Mouse (Mus musculus) left cerebral cortex, postnatal 10 days (tissue): ENCODE results near the gene Fbxo34. TPM values are rescaled to one million over a fixed set of nuclear protein-coding genes. Genes with fewer than 3 reads are reported as not detected.
A peak's percentile ranks its signal among the peaks of the same experiment; 100 is the strongest.
"Not testable (repeated sequence)": the region's sequence is repeated elsewhere in the genome, so short reads cannot be mapped to it uniquely, and the experiment has no call there.

Source experiments
- DNase-seq, 2 experiments: peaks; one replicate each; pipeline ENCODE4 v3.0.0; 2021 to 2022; ENCODE audit warnings: low spot score in 2 of 2, mixed read lengths in 1 of 2; ENCODE audit errors: extremely low spot score in 1 of 2
- intact Hi-C: fragments of 180-260 bp; cut with DNase I; formaldehyde crosslinking; loops from one replicate; pipeline ENCODE4 v1.15.1; 2025
- total RNA-seq, 2 experiments: library from RNA; stranded (reverse); gene quantifications; 2 replicates each; pipeline ENCODE4 v1.2.3; 2021

Fbxo34 gene
- total RNA-seq, 2 experiments from 2014 or later, result 59.1 to 61.7 TPM

DNA sequence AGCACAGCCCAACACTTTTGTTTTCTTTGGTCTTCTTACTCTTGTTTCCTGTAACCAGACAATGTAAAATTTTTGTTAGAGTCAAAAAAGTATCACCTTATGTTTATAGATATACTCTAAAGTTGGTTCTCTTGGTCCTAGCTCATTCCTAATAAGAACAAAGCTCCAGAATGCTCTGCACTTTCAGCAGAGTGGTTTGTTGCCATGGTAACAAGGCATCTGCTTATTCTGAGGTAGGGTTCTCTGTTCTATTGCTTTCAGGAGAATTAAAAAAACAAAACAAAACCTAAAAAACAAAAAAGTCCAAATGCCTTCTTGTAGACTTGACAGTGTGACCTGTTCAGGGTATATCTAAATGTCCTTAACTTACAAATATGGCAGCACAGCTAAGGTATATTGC is 57.8 kb downstream of the Fbxo34 start:
- intact Hi-C loops, result no loop called here
- no peak for DNase-seq

DNA sequence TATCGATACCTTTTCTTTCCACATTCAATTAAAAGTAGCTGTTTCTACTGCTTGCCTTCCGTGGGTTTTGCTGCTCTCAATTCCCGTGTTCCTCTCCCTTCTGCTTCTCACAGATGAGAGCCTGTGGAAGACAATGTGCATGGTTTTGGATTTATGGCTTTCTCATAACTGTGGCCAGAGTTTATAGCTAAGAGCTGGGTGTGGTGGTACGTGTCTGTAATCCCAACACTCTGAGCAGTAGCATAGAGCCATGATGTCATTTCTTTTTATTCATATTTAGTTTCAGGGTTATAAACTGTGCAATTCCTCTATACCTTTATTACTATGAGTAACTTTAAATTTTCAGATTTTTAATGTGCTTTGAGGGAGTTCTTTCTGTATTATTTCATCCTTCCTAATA is 60.0 kb downstream of the Fbxo34 start:
- intact Hi-C loops, result no loop called here
- no peak for DNase-seq

DNA sequence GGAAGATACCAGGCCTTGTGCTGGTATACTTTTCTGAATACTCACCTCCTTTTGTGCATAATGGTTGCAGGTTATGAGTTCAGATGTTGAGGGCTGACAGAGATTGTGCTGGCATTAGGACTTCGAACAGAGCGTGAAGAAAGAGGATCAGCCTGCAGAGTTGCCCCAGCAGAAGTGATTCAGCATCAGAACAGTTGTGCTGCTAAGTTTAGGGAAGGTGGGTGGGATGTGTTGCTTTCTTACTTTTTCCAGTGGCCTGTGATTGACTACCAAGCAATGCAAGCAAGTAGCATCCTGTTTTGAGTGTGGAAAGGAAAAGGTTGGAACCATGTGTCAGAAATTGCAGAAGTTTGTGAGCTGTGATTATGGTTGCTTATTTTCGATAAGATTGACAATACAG is 63.4 kb downstream of the Fbxo34 start:
- no peak for DNase-seq

DNA sequence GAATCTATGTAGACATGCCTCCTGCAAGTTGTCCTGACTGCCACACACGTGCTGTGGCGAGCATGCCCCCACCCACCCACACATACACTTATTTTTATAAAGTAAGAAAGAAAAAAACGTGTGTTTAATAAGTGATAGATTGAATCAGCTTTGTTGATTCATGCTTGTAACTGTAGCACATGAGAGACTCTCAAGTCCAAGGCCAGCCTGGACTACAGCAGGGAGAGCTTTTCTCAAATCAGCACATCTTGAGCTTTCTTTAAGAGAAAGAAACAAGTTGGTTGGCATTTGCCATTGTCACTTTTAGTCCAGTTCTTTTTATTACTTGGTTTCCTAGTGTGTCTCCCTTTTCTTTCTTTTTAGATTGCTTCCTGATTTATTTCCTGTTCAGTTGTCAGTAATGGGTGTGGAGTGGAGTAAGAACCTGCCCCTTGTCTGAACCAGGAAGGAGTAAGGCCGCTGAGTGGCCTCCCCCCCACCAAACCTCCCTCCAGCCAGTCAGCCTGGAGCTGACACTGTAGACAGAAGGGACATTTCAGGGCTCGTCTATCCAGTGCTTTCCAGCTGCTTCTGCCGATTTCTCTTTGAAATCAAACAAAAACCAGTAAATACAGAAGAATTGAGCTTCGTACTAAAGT is 64.7 kb downstream of the Fbxo34 start:
- DNase-seq, result peak in 1 of 2 experiments; percentile 35
- intact Hi-C loops, result no loop called here

More for the DNA sequence above, 63.4 kb downstream of the Fbxo34 start:
- intact Hi-C loops, result no loop called here

DNA sequence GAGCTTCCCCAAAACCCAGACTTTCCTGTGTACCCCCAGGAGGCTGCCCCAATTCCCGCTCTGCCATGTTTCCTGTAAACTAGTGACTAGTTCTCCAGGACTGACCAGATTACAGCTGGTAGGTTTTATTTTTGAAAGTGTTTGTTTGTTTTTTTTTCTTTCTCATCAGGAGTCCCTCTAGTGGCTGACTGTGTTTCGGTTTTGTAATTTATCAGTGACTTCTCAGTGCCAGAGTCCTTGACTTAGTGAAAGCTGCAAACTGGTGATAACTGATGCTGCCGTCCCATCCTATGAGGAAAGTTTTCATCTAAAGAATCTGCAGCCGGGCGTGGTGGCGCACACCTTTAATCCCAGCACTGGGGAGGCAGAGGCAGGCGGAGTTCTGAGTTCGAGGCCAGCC is 65.4 kb downstream of the Fbxo34 start:
- intact Hi-C loops, result no loop called here
- DNase-seq, result no peak

DNA sequence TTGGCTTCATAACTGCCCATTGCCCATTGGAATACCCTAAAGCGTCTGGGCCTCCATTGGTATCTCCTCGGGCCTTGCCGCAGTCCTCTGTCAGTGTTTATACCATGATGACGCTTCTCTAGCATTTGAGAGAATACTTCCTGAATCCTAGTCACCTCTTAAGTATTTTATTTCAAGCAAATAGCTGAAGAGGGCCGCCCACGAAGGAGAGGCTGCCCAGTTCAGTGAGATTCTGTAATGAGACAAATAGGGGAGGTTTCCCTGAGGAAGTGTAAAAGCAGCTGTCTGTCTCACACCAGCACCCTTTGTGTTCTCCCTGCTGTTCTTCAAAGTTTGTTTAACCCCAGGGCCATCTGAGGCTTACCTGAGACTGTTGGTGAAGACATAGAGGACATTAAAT is 66.5 kb downstream of the Fbxo34 start:
- intact Hi-C loops, result no loop called here
- no peak for DNase-seq

DNA sequence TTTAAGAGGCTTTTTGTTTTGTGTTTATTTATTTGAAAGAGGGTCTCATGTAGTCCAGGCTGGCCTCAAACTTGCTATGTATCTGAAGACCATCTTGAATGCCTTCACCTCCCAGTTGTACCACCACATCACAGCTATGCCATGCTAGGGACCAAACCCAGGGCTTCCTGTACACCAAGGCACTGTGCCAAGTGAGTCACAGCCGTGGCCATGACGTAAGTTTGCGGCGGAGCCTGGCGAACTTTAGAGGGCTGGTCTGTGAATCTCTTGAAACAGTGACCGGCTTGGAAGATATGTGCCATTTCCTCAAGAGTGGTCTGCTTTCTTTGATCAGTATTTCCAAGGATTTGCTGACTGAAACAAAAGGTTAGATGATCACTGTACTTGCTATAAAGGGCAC is 68.4 kb downstream of the Fbxo34 start:
- no peak for DNase-seq
- intact Hi-C loops, result no loop called here

DNA sequence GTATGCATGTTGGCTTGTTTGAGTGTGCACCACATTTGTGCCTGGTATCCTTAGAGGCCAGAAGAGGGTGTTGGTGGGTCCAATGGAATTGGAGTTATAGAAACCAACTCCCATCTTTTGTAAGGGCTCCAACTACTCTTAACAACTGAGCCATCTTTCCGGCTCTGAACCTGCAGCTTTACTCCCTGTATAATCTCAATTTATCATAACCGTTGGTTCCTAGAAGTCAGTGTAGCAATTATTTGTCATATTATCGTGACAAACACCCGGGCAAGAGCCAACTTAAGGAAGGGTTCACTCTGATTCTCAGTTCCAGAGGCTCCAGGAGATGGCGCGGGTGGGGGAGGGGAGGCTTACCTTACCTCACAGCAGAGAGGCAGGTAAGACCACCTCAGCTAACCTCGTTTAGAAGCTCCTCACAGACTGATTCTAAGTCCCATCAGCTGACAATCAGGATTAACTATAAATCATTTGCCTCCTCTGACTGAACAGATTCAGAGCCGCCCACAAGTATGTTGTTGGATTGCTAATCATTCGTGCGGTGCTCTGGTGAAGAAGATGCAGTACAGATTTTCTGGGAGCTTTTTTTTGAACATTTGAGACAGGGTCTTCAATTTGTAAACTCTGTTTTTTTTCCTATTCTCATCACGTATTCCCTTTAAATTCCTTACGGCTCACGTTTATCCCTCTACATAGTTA is 70.7 kb downstream of the Fbxo34 start:
- no peak for DNase-seq
- intact Hi-C loops, result no loop called here

DNA sequence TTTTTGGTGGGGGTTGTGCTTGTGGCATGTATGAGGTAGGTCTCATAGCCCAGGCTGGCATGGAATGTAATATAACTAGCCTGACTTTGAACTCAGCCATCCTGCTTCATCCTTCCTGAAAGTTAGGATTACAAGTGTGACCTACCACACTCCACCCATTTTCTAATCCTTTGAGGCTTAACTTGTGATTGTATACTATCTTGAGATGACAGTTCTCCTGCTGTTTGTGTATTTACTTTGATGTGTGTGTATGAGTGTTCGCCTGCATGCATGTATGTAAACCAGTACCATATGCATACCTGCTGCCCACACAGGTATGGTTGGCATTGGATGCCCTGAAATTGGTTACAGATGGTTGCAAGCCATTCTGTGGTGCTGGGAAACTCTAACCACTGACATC is 71.4 kb downstream of the Fbxo34 start:
- no peak for DNase-seq
- intact Hi-C loops, result no loop called here

DNA sequence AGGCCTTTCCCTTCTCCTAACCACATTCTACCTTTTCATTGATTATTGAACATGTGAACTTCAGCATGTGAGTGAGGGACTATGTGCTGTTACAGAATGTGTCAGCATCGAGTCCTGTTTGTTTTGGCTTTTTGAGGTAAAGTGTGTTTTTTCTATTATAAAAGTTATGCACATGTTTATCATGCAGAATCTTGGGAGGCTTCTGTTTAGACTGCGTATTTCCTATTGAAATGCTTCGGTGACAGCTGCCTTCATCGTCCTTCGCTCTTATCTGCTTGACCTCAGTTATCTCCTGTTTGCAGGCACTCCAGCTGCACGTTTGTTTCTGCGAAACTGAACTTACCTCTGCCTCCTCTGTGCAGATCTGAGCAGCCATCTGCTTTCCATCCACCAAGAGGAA is 72.1 kb downstream of the Fbxo34 start:
- DNase-seq, result no peak
- intact Hi-C loops, result no loop called here

DNA sequence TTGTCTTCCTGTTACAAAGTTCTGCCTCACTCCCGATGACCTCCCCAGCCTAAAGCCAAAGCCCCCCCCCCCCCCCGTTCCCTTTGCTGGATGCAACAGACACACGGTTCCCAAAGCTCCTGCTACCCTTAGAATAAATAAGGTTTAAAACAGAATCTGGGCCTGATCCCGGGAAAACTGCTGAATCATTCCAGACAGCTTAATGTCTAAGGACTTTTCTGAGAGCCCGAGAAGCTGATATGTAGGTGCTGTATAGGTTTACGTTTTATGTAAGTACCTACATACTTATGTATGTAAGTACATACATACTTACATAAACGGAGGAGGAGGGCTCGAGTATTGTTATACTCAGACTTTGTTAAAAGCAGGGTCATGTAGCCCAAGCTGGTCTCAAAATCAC is 75.2 kb downstream of the Fbxo34 start:
- no peak for DNase-seq
- intact Hi-C loops, result loop anchor here (5.0 kb wide), 1 partner anchor 53 kb away; no protein-coding TSS in a partner anchor

DNA sequence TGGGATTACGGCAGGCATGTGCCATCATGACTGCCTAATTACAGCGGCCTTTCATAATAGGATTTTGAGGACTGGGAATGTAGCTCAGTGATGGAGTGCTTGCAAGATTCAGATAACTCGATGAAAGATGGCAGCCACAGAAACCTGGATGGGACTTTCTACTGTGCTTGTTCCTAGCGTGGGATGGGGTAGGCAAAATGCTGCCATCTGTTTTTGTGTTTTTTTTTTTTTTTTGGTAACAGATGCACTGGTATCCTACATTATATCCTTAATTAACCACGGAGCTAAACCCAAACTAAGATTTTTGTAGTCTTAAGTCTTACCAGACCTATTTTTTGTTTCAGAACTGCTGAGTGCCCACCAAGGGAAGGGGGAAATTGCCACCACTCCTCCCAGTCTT is 75.6 kb downstream of the Fbxo34 start:
- no peak for DNase-seq
- intact Hi-C loops, result loop anchor here (5.0 kb wide), 1 partner anchor 54 kb away; no protein-coding TSS in a partner anchor

DNA sequence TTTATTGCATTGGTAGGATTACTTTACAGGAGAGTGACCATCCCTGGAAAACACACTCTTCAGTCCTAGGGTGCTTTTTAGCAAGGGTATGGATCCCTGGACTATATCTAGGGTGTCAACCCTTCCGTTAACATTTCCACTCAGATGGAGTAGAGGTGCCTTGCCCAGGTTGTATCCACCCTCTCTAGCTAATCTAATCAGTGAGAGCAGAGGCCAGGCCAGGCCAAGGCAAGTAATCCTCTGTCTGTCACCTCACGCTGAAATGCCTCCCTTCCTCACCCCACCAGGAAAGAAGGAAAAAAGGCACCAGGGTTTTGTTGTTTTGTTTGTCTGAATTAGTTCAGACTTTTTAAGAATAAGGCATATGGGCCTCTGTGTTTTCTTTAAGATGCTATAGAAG is 77.6 kb downstream of the Fbxo34 start:
- intact Hi-C loops, result loop anchor here (5.0 kb wide), 1 partner anchor 56 kb away; no protein-coding TSS in a partner anchor
- no peak for DNase-seq

DNA sequence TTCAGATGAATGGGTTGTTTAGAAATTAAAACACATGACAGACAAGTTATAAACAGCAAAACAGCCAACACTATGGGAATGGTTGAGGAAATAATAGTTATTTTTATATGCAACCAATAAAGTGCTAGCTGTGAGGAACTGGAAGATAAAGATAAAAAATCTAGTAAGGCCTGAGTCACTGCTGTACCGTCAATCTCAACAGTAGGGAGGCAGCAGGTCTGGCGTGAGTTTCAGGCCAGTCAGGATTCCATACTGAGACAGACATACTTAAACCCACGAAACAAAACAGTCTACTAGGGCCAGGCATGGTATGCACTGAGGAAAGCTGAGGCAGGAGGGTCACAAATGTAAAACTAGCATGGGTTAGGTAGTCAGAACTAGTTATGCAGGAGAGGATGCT is 78.1 kb downstream of the Fbxo34 start:
- no peak for DNase-seq
- intact Hi-C loops, result loop anchor here (5.0 kb wide), 1 partner anchor 56 kb away; no protein-coding TSS in a partner anchor

DNA sequence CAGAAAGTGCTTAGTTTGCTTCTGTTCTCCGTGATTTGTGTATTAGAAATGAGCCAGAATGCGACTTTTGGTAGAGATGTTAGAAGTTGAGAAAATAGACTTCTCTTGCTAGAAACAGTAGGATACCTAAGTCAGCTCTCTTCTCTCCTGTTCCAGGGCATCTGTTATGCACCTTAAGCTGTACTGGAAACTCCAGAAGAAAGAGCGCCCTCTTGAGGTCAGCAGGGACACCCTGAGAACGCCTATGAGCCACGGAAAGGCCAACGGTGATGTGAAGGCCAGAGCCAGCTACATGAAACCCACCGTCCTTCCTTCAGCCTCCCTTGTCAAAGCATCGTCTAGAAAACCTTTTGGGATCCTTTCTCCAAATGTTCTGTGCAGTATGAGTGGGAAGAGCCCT is 78.8 kb downstream of the Fbxo34 start:
- peak; percentile 55 to 65 for DNase-seq
- intact Hi-C loops, result loop anchor here (5.0 kb wide), 1 partner anchor 57 kb away; no protein-coding TSS in a partner anchor

DNA sequence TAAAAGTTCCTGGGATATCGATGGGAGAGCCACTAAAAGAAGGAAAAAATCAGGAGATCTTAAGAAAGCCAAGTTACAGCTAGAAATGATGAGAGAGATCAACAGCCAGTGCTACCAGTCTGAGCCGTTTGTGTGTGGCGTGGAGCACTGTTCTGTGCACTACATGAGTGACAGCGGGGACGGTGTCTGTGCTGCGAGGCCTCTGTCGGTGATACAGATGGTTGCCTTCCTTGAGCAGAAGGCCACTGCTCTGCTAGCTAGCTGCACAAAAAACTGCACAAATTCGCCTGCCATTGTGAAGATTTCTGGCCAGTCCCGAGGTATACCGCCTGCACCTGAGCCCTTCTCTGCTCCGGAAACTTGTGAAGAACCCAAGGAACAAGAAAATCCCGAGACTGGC is 79.4 kb downstream of the Fbxo34 start:
- DNase-seq, result not testable (repeated sequence)
- intact Hi-C loops, result loop anchor here (5.0 kb wide), 1 partner anchor 57 kb away; no protein-coding TSS in a partner anchor

DNA sequence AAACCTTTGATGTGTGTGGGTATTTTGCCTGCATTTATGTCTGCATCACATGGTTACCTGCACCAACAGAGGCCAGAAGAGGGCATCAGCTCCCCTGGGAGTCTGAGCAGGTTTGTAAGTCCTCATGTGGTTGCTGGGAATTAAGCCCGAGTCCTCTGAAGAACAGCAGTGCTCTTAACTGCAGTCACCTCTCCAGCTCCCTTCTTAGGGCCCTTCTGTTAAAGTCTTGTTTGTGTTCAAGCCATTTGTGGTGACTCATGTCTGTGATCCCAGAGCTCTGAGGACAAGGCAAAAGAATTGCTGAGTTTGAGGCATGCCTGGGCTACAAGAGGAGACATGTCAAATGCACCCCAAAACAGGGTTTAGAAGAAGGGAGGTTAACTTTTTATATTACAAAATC is 82.3 kb downstream of the Fbxo34 start:
- intact Hi-C loops, result loop anchor here (10.0 kb wide), 1 partner anchor 198 kb away; no protein-coding TSS in a partner anchor
- no peak for DNase-seq

DNA sequence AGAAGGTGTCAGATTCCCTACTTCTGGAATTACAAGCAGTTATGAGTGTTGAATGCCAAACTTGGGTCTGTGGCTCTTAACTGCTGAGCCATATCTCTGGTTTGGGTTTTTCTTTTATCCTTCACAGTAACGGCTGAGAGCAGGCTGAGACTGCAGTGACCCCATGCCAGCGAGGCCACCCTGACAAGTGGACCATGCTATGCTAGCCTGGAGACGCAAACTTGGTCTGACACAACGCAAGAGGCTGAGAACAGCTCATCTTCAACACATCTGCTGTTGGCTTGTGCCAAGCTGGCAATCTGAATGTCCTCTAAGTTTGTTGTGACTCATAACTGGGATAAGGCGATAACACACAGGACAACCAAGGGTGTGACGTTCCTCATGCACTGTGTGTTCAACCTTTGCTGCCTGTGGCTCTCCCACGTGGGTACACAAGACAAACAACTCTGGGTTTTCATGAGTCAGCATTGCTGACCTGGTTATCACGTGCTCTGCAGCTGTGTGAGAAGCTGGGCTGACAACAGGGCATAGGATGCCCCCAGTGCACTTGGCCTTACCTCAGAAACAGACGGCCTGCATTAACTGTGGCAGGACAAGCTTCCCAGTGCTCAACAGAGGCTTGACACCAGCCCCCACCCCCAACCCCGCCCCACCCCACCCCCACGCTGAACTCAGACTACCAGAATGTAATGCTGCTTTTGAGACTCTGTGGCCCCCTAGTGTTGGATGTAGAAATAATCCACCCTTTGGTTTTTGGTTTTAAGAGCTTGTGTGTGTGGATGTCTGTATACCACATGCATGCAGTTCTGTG is 83.3 kb downstream of the Fbxo34 start:
- peak; percentile 41 to 53 for DNase-seq
- intact Hi-C loops, result loop anchor here (10.0 kb wide), 1 partner anchor 199 kb away; no protein-coding TSS in a partner anchor

DNA sequence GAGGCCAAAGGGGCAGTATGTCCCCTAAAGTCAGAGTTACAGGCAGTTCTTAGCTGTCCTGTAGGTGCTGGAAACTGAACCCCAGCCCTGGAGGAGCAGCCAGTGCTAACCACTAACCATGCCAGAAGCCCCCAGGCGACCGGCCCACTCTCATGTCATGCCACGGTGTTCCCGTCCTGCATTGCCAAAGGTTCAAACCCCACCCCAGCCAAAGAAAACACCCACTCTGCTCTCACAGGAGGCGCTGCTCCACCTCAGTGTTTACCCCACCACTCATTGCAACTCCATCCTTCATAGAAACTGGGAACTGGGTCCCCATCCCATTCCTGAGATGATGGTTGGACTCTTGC is 83.9 kb downstream of the Fbxo34 start:
- DNase-seq, result no peak
- intact Hi-C loops, result loop anchor here (10.0 kb wide), 1 partner anchor 199 kb away; no protein-coding TSS in a partner anchor
